Mouse (Mus musculus): ENCODE measurements at regions not wholly inside any gene's neighbourhood (a gene's known extent, or its start where the extent isn't known, plus 50 kb on each side); places are given as distances from the start of the nearest gene placed in this dataset.

DNA sequence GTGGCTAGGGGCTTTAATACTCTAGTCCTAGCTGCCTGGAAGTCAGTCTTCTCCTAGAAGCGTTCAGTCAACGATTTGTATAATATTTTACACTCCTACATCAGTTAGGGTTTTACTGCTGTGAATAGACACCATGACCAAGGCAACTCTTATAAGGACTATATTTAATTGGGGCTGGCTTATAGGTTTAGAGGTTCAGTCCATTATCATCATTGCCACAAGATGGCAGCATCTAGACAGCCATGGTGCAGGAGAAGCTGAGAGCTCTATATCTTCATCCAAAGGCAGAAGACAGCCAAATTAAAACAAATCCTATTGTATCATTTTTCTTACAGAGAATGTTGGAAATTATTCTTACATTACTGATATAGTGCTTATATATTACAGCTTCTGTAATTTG is 167.0 kb upstream of the Ndn start:
- peak; percentile 39 for DNase-seq (ENCODE audit: low spot score)

GRCm38 (mm10) chr7:62208529-62208928 is 137.8 kb upstream of the Ndn start:
- no peak for DNase-seq (ENCODE audit: low spot score)

GRCm38 (mm10) chr7:62209117-62209700 is 137.2 kb upstream of the Ndn start:
- peak; percentile 72 for DNase-seq (ENCODE audit: low spot score)

GRCm38 (mm10) chr7:62225184-62225583 is 121.2 kb upstream of the Ndn start:
- peak; percentile 40 for DNase-seq (ENCODE audit: low spot score)

DNA sequence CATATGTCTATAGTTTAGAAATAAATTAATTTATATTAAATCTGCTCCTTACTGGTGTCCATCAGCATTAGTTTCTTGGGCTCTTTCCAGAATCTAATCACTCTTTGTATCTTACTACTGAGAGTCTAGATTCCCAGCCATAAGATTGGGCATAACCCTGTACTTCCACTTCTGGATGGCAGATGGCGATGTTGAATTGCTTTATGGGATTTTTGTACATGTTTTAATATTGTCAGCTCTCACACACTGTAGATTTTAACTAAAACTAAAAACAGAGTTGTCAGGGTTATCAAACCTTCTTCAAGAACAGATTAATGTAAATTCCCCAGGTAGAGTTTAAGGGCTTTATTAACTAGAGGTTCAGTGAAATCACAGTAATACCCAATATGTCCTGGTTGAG is 118.6 kb upstream of the Ndn start:
- DNase-seq (ENCODE audit: low spot score): peak; percentile 56

- DNase-seq (ENCODE audit: low spot score): peak; percentile 43
Observed at GRCm38 (mm10) chr7:62230713-62231112, 115.7 kb upstream of the Ndn start.

DNA sequence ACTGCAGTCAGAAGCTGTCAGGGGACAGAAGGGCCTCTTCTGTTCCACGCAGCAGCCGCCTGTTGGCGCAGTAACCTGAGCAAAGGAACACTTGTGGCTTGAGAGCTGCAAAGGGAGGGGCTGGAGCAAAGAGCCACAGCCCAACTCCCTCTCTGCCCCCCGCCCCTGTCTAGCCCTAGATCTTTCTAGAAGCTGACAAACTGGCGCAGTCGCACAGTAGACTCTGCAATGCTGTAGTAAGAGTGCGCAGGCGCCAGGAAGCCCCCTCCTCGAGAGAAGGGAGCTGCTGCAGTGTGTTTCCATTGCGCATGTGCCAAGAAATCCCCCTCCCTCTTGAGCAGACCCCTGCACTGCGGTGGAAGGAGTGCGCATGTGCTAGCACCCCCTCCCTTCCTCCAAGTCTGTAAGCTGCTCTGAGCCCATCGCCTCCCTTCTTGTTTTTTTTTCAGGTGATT is 115.2 kb upstream of the Ndn start:
- peak; percentile 86 for DNase-seq (ENCODE audit: low spot score)

DNA sequence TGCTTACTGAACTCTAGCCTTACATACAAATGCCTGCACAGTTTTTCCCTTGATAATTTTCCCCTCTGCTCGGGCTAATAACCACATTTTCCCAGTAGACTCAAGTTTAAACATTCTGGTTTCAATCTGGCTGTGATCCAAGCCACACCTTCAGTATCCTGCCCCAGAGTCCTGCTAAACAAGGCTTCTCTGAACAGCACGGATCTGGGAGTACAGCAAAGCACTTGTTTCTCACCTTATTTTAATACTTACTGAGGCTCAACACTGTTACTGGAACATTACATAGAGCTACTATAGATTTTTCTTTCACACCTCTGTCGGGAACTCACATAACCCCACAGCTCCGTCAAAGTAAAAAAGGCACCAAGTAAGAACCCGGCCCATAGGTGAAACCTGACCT is 114.3 kb upstream of the Ndn start:
- DNase-seq (ENCODE audit: low spot score): peak; percentile 69

DNA sequence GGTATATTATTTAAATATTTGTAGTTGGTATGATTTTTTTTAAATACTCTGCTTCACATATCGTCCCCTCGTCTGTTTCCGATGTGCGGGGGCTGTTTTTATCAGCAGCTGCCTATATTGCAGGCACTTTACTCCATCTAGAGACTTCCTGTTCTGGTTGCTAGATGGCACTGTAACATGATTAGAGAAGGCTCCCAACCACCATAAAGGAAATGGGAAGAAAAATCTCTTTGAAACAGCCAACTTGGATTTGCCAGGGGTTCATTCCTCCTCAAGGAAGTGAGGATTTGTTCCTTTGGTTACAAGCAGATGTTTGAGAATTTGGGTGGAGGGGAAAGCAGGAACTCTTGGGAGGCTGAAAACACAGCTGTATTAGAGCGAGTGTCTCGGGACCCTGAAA is 112.3 kb upstream of the Ndn start:
- DNase-seq (ENCODE audit: low spot score): peak; percentile 57

GRCm38 (mm10) chr7:62235766-62236165 is 110.6 kb upstream of the Ndn start:
- DNase-seq (ENCODE audit: low spot score): no peak

- DNase-seq (ENCODE audit: low spot score): peak; percentile 78
Observed at GRCm38 (mm10) chr7:62261688-62262114, 84.7 kb upstream of the Ndn start.

GRCm38 (mm10) chr7:62262174-62262573 is 84.2 kb upstream of the Ndn start:
- DNase-seq (ENCODE audit: low spot score): peak; percentile 54

GRCm38 (mm10) chr7:62269156-62269855 is 77.1 kb upstream of the Ndn start:
- peak; percentile 76 for DNase-seq (ENCODE audit: low spot score)

DNA sequence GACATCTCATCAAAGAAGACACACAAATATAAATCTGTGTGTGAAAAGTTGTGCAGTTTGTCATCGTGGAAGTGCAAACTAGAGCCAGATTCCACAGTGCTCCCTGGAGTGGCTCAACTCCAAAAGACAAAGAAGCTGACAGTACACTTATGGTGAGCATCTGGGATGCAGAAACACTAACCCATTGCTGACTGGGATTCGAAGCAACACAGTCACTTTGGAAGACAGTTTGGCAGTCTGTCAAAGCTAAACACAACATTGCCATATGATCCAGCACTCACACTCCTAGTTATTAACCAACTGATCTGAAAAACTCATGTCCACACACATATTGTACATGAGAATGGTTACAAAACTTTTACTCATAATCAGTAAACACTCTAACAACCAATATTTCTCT is 70.2 kb upstream of the Ndn start:
- DNase-seq (ENCODE audit: low spot score): no peak

DNA sequence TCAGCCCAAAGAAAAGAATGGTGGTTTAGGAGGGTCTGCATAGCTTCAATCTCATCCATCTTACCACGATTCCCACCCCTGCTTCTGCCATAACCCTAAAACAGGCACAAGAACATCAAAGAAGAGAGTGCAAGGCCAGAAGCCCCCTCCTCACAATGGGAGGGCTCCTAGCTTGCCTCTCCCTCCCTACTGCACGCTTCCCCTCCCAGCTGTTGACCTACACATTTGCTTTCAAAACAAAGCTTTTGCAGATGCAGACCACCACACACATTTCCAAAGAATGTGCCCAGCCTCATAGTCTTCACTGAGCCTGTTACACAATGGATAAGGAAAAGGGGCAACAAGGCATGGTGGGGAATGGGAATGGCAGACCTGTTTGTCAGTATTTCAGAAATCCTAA is 67.9 kb upstream of the Ndn start:
- DNase-seq (ENCODE audit: low spot score): no peak

GRCm38 (mm10) chr7:62279022-62279421 is 67.3 kb upstream of the Ndn start:
- DNase-seq (ENCODE audit: low spot score): no peak
